Mouse (Mus musculus) lung, postnatal 0 days (tissue): Measurements from ENCODE around the gene Apaf1.

Experiments used
- CTCF ChIP-seq: IDR thresholded peaks from 2 replicates; pipeline ENCODE4 v1.5.1; 2016; ENCODE audit warnings: antibody characterized with exemption, mild to moderate bottlenecking
- EP300 ChIP-seq: IDR thresholded peaks from 2 replicates; pipeline ENCODE4 v1.6.1; 2016; ENCODE audit warnings: antibody characterized with exemption, mild to moderate bottlenecking, control low read depth

DNA sequence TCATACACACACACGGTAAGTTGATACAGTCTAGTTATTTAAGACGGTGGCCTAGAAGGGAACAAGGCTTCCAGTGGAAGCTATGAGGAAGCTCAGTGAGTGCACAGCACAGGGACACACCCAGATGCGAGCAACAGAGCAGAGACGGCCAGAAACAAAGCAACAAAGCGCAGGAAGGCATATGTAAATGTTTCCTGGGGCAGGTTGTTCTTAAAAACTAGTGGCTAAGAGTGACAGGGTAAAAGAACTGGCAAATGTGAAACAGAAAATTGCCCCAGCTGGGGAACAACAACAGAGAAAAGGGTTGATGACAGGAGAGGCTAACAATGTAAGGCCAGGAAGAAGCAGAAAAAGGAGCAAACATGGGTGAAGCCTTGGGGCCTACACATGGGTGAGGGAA is 54.6 kb downstream of the Apaf1 start:
- no peak for TF ChIP-seq EP300
- no peak for TF ChIP-seq CTCF
